Mouse (Mus musculus): ENCODE data around the gene Ccnb3. TPM values are rescaled to one million over a fixed set of nuclear protein-coding genes. Genes with fewer than 3 reads are reported as not detected.

Ccnb3 gene
- polyA plus RNA-seq (2017; shearing (Covaris generic)), result not detected

DNA sequence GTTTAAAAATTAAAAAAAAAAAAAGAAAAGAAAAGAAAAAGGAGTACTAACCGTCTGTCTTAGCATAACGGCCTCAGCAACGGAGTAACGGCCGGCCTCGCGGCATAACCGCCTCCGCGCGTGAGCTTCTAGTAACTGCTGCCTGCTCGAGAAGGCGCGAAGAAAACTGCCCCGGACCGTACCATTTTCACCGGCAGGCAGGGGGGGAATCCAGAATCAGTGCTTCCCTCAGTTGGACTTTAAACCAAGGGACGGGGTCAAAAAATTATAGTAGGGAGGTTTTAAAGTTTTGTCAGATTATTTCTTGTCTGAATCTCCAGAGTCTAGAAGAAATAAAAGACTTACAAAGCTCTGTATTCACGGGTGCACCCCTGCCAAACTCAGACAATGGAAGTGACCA lies at the start of gene Ccnb3:
Gene Ccnb3, minus strand, starts transcription at position 101 of the 400 bp plus-strand sequence.

DNA sequence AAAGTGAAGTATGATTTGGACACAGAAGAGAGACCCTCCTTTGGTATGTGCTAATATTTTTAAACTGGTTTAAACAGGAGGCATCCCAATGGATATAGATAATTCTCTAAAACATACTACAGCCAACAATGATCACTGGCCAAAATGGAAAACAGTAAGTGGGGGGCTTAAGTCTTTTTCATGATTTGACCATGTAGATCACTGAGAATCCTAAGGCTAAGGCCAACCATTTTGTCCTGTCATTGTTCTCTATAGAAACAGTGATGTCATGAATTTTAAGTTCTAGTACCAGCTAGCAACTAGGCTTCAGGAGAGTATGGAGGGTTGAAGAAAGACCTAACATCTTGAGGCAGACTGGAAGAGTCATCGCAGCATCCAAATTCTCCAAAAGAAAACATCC lies 25.8 kb upstream of the Ccnb3 start, which contains the start of gene Akap4:
Gene Akap4, plus strand, starts transcription at position 301 of the 400 bp plus-strand sequence.

Other genes starting within 250 kb of the Ccnb3 start
- not detected for gene Akap4, start 25.9 kb upstream of the Ccnb3 start, polyA plus RNA-seq (2017; shearing (Covaris generic))

Measured in CD4-positive, CD25-positive, alpha-beta regulatory T cell, adult 9 weeks (primary cell).